Mouse (Mus musculus) retina, postnatal 7 days (tissue): ENCODE measurements around the gene Caprin1.
A peak's percentile ranks its signal among the peaks of the same experiment; 100 is the strongest.

Experiments used
- DNase-seq: peaks from one replicate; pipeline ENCODE4 v3.0.0-alpha.2; 2012; ENCODE audit warnings: low read depth, low spot score

Caprin1 gene

DNA sequence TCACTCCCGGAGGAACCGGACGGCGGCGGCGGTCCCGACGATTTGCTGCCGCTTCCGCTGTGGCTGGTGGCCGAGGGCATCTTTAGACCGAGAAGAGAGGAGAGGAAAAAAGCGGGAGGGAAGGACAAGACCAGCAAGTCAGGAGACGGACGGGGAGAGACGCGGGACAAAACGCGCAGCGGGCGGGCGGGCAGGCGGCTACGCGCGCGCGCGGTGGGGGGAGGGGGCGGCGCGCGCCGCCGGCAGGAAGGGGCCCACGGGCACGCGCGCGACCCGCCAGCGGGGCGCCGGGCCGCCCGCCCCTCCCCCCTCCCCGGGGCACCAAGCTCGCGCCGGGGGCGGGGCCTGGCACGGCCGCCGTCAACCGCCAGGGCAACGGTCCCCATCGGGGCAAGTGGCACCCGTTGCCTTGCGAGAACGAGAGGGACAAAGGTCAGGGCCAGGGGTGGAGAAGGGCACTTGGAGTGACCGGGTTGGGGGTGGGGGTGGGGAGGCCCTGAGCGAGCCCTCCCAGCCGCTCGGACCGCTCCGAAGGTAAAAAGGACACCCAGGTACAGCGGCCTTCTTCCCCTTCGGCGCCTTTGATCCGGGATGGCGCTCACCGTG lies 485 bp downstream of the Caprin1 start:
- DNase-seq: peak; percentile 69

DNA sequence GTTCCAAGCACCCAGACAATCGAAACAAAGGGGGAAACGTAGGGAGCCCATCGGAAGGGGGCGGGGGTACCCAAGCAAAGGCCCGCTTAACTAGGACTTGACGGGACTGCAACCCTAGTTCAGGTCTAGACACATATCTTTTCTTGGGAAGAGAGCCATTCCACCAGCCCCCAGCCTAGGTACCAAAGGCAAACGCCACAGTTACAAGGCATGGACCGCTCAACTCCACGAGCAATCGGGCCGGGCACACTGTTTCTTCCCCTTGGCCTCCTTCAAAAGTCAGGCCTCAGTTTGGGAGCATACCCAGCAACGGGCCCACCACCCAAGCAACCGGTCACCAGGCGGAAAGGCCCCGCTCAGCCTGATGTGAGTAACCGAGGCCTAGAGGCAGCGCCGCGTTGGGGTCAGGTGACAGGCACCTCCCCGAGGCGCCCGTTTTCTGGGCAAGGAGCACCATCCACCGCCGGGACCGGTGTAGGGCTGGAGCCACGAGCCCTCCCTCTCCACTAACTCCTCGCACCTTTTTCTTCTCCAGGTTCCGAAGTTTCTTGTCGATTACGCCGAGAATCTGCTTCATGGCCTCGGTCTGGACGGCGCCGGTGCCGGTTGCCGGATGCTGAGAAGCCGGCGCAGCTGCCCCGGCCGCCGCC lies 1.1 kb downstream of the Caprin1 start:
- no peak for DNase-seq

DNA sequence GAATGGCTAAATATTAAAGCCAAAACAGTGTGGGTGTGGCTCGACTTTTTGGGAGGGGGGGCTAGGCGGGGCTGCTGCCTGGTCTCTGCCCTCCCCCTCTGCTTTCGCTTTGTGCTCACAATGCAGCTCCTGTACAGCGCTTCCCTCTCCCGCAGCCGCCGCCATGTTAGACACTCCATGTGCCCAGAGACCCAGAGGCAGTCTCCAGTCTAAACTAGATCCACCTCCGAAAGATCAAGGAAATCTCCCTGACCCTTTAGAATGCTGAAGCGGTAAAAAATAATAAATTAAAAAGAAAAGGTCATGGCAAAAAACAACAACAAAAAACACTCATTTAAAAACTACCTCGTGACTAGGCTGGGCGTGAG lies 1.6 kb downstream of the Caprin1 start:
- DNase-seq: peak; percentile 21

DNA sequence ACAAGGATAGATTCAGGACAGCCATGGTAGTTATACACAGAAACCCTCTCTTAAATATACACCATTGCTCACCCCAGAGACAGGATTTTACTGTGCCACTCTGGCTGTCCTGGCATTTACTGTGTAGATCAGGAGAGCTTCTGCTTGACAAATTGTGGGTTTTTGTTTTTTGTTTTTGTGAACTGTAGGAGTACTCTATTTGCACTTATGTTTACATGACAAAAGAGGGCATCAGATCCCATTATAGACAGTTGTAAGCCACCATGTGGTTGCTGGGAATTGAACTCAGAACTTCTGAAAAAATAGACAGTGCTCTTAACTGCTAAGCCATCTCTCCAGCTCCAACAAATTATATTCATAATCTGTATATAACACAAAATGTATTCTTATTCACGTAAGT lies 5.4 kb downstream of the Caprin1 start:
- DNase-seq: no peak

DNA sequence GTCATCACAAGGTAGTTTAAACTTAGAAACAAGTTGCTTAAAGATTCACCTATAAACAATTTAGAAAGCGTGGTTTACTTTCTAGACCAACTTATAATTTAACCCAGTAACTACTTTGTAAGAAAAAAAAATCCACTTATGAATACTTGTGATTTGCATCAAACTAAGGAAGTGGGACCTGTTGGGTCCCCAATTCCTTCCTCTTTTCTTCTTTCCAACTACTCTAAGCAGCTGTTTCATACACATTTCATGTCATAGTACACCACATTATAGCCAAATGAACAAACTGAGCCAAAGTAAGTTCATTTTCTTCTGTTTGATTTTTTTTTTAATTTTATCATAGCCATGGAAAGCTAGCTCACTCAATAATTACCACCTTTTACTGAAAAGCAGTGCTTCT lies 11.7 kb downstream of the Caprin1 start:
- DNase-seq: no peak

DNA sequence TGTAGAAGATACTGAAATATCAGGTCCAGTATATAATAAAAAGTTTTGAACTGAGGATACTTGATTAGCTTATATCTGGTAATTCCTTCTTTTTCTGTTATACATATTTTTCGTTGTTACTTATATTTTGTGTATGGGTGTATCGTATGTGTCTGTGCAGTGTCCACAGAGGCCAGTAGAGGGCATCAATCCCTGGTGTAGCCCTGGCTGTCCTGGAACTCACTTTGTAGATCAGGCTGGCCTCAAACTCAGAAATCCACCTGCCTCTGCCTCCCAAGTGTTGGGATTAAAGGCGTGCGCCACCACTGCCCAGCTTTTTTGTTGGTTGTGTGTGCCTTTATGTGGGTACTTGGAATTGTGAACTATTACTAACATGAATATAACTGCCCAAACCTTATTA lies 12.8 kb downstream of the Caprin1 start:
- no peak for DNase-seq

DNA sequence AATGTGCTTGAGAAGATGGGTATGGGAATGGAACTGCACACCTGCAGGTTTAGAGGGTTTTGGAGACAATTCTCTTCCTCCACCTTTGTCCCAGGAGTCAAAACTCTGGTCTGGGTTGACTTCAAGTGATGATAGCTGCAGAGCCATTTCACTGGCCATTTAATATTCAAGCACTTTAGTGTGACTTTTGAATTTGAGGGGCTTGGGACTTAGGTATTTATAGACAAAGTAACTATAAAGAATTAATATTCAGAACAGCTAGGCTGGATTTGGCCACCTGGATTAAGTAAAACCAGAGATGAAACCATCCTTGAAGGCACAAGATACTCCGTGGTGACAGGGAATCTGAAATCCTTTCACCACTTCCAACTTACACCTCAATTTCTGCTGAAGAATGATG lies 35.0 kb downstream of the Caprin1 start:
- DNase-seq: no peak

DNA sequence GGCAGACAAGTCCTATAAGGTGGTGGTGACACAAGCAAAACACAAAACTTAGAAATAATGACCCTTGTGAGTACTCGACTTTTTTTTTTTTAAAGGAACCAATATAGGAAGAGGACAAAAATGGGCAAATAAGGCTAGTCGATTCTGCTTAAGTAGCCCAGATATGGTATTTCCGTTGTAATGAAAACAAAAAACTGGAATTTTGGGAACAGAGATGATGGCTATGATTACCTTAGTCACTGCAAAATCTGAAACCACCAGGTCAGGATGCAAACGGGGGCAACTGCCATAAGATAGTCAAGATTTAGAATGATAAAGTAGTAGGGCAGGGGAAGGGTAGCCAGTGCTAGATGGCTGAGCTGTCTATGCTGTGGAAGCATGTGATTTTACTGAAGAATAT lies 35.5 kb downstream of the Caprin1 start:
- DNase-seq: no peak

DNA sequence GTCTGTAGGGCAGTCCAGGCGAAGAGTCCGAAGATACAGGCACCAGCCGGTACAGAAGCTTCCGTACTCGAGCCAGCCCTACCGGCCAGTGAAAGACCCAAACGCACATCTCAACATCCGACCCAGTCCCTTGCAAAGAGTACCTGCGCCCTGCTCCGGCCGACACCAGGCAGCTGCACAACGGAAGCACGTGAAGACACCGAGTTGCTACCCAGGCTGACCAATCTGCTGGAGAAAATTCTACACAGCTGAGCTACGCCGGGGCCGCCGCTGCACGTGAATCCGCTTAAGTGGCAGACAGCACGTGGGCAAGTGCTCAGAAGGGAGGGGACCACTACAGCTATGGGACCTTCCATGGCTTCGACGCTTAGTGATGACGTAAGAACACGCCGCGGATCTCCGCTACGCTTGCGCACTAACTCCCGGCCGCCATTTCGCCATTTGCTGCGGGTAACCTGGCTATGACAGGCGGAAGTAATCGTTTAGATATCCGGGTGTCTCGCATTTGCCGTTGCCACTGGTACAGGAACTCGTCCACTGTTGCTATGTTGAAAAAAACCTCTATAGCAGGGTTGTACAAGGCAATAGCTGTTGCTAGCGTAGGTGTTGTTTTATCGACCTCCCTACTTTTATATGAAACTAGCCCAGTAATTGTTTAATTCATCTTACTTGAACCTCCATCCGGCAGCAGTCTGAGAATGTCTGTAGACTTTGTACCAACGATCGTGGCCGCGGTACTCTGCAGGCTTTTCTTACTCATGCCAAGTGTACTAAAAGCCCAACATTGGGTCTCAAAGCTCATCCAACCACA lies 36.3 kb downstream of the Caprin1 start, which contains the start of gene Nat10:
TSS of gene Nat10 (minus strand) at position 365 of the 811 bp plus-strand sequence.
- peak; percentile 98 for DNase-seq

DNA sequence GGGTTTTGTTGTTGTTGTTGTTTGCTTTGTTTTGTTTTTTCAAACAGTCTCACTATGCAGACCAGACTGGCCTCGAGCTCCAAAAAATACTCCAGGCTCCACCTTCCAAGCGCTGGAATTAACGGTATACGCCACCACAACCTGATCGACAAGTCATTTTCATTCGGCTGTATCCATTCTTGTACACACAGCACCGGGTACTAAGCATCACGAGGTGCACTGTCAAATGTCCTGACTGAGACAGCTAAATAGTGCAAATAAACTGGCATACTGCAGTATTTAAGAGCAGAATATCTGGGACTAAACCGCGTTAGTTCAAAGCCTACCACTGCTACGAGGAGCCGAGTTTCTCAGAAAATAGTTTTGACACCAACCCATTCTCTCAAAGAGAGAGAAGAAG lies 37.0 kb downstream of the Caprin1 start:
- DNase-seq: no peak

DNA sequence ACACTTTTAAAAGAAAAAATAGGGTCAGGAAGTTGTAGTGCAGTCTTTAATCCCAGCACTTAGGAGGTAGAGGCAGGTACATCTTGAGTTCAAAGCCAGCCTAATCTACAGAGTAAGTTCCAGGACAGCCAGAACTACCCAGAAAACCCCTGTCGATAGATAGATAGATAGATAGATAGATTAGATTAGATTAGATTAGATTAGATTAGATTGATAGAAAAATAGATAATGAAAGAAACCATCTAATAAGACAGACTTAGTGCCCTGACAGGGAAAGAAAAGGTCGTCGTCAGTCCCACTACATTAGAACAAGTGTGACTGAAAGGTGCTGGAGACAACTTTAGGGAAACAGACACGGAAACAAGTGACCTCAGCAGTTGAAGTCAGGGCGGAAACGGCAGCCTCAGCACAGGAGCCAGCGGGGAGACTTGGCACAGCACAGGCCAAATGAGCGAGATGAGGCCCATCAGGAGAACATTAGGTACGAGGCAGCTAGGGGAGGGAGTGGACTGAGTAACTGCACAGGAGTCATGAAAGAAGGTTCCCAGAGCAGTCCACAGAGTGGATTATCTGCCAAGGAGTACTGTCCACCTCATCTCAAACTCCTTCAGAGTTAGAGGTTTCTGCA lies 41.9 kb downstream of the Caprin1 start:
- DNase-seq: no peak

DNA sequence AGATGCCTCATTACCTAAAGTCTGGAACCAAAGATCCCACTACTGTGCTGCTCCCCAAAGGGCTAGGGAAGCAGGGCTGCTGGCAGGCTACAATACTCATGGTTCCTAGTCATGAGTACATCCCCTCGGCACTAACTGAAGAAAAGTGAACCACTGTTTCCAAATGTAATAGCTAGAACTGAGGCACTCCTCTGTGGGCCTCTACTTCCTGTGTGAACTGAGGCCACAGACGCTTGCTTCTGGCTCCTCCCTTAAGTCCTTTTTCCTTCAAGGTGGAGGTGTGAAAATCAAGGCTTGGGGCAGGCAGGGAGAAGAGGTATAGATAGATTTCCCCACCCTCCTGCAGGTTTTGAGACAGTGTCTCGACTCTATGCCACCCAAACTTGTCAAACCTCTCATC lies 42.8 kb downstream of the Caprin1 start:
- DNase-seq: no peak

DNA sequence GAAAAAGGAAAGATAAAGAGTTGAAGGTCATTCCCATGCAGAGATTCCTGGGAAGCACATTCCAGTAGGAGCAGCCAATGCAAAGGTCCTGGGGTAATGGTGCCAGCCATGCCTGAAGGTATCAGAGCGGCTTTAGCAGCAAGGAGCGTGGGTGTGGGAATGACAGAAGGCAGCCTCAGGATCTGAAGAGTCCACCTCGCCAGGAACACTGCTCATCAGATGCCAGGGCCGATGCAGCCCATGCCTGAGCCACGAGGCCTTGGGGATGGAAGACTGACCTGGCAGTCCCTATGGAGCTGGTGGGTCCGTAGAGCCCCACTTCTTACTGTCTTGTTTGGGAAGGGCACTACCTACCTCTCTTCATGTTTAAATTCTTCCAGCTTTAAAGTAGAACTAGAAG lies 45.7 kb downstream of the Caprin1 start:
- no peak for DNase-seq

DNA sequence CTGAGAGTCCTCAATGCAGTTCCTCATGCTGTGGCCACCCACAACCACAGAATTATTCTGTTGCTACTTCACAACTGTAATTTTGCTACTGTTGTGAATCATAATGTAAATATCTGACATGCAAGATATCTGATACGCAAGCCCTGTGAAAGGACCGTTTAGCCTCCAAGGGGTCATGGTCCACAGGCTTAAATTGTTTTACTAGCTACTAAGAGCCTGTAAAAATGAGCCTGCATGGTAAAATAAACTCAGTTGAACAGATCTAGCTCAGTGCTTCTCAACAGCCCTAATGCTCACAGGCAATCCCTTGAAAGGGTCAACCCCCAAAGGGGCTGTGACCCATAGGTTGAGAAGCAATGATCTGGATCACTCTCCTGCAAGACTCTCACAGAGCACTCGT lies 48.4 kb downstream of the Caprin1 start:
- no peak for DNase-seq

DNA sequence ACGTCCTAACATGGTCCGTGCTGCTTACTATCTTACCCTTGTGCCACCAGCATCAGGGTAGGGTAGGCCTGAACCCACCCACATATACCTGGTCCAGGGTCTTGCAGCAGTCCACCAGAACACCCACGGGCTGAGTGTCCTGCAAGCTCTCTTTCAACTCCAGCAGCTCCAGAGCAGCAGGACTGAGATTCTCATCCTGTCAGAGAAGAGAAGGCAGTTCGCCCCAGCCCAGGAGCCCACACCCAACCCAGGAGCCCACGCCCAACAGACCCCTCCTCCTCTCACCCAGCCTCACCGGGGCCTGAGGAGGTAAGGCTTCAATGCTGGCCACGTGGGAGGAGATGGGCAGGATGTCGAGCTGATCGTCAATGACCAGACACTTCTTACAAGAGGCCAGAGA lies 49.6 kb downstream of the Caprin1 start:
- DNase-seq: no peak

DNA sequence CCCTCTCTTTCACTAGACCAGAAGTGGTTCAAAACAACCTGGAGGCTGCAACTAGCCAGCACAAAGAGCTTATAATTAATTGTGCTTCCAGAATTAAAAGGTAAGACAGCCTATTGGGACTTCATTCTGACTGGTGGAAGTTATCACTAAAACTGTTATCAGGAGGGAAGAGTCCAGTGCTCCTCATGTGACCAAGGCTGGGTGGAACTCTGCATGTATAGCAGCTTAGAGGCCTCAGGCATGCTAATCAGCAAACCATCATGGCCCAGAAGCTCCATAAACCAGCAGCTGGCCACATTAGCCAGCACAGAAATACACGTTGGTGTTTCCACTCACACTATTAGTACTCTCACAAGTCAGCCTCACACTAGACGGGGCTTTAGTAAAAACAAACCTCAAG lies 50.7 kb downstream of the Caprin1 start:
- no peak for DNase-seq

DNA sequence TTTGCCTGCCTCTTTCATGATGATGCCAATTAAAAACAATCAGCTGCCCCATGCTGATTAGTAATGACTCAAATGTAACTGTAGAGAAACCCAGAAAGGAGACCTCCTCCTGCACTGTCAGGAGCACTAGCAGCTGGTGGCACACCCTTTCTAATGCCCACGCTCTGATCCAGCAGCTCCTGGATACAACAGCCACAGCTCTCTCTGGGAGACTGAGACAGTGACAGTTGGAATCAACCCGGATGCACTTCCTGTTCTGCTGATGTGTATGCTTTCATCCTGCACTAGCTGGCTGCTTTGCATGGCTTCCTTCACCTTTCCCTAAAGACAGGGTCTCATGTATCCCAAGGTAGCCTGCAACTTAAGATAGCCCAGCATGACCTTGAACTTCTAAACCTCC lies 51.4 kb downstream of the Caprin1 start:
- no peak for DNase-seq

DNA sequence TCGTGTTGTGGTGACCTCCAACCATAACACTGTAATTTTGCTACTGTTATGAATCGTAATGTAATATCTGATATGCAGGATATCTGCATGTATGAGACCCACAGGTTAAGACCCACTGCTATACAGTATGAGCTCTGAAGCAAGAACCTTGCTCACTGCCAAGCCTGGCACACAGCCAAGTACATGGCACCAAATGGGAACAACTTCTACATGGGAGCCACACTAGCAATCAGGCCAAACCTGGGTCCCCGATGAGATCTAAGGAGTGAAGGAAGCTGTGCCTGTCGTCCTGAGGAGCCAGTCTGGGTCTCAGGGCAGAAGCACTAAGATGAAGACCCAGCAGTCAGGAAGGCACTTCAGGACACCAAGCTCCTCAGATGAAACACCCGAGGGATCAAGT lies 52.0 kb downstream of the Caprin1 start:
- DNase-seq: no peak

DNA sequence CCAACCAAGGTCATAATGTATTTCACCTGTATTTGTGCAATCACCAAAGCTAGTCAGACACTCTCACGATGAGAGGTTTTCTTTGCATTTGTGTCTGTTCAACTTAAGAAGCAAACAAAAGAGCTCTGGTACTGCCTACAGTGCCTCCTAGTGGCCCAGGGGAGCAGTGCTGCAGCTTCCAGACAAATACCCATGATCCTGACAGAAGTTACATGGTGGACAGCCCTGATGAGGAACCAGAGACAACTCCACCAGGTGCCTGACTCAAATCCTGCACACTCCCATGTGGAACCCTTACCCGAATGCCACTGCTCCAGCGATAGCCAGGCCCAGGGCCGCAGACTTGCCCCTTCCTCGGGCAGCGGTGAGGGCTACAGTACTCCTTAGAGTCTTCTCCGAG lies 53.5 kb downstream of the Caprin1 start:
- peak; percentile 24 for DNase-seq

DNA sequence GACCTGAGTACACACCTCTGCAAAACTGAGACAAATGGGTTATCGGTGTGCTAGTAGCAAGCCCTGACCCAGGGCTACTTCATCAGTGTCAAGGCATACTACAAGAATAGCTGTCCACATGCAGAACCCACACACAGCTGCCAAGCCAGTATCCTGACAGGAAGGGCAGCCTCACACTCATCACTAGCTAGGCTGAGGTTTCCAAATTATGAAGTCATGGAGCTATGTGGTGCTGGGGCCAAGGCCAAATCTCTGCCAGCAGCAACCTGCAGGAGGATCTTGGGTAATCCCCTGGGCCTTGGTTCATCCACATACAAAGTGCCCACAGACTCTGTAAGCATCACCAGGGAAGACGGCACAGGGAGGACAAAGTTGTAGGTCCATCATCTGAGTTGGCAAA lies 53.9 kb downstream of the Caprin1 start:
- DNase-seq: no peak

DNA sequence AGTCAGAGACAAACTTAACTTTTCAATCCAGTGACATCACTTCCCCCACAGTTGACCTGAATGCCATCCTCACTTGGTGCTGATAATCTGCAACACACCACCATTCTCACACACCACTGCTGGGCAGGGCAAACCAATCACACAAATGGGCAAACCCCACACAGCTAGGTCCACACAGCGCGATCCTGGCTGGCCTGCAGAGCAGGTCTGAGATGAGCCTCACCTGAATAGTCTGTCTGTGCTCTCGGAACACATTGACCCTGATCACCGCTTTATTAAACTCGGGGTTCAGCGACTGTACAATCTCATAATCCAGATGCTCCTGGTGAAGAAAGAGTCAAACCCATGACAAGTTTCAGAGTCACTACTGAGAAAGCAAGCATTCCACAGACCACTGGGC lies 54.6 kb downstream of the Caprin1 start:
- no peak for DNase-seq

DNA sequence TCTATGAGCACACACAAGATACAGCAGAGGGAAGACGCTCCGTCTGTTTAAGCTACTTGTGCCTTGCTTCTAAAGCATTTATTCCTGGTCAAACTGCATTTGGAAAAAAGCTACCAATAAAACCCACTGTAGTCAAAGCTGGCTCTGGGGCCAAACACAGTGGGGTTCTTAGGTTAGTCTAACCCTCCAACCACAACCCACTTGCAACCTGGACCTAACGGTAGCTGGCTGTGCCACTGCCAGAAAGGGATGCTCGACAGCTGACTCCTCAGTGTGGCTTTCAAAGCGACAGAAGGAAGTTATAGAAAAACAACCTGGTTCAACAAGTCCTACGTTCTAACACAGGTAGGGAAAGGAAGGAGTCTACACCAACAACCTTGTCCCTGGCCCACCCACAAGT lies 66.0 kb downstream of the Caprin1 start:
- DNase-seq: no peak

DNA sequence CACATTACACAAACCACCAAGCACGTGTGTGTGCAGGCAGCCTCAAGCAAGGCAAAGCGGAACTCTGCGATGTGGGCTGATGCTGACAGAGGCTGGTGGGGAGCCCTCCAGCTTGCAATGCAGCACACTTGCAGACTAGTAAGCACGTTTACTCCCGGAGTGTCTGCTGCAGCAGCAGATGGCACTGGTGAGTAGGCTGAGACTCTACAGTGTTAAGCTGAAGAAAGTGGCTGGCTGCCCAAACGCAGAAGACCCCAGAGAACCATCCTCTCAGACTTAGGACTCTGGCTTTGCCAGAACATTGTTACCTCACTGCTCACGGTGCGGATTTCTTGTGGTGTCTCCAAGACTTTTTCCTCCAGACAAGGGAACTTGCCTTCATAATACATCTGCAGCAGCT lies 66.5 kb downstream of the Caprin1 start:
- DNase-seq: no peak
